Mouse (Mus musculus): ENCODE results near the gene Gm11011.

Gm11011 gene

DNA sequence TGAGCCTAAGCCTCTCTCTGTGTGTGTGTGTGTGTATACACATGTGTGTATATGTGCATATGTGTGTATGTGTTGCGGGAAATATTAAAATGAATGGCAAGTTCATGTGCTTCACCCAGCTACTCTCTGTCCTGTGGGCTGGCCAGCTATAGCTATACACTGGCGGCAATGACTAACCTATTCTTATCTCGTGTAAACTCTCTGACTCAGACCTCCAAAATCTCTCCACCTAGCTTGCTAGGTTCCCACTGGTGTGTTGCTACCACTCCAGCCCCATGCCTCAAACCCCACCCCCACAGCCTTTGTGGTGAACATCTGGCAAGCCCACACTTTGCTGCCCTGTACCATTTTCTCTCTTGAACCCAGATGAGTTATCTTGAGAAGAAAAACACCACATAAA, 857 bp downstream of the Gm11011 start:
- no peak for DNase-seq (ENCODE audit: low read depth)

DNA sequence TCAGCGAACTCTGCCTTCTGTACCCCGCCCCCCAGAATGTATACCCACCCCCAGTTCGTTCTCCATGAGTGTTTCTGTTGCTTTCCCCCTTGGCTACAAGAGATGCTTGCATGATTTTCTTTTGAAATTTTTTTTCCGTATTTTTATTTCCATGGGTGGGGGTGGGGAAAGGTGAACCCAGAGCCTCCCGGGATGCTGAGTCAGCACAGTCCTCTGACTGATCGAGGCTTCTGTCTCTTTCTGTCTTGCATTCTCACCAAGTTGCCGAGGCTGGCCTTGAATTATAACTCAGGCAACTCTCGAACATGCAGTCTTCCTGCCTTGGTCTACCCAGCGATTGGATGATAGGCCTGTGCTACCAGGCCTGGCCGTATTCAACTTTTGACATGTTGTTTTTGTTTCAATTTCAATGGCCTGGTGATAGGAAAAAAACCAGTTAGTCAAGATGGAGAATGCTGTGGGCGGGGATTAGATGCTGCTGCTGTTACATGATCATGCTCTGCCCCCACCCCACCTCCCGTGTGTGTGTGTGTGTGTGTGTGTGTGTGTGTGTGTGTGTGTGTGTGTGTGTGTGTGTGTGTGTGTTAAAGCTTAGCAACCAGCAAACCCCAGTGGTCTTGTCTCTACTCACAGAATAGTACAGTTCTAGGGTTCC, 1.8 kb downstream of the Gm11011 start:
- no peak for DNase-seq (ENCODE audit: low read depth)

DNA sequence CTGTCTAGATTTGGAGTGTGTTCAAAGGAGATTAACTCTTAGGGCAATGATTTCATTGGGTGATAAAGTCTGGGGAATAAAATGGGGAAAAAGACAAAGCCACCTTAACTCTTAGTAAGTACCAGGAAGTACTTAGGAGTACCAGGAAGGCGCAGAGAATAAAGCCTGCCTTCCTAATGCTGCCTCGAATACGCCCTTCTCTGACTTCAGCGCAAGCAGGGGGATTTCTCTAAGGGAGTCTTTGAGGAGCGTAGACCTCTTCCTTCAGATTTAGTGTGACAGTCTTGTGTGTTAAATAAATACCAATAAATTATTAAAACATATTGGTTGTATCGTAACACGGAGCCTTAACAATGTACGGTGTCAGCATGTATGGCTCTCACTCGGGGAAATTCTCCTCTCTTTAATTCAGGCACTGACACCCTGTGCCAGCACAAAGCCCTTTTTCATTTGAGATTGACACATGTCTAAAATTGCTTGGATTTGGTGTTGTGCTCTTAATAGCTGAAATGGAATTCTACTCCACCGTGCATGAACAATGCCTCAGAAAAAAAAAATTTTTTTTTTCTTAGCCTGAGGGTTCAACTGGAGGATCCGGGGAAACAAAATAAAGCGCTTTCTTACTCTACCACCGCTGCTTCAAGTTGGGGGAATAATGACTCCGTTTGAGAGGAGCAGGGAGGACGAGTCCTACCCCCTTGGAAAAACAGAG, 2.6 kb downstream of the Gm11011 start:
- no peak for DNase-seq (ENCODE audit: low read depth)

DNA sequence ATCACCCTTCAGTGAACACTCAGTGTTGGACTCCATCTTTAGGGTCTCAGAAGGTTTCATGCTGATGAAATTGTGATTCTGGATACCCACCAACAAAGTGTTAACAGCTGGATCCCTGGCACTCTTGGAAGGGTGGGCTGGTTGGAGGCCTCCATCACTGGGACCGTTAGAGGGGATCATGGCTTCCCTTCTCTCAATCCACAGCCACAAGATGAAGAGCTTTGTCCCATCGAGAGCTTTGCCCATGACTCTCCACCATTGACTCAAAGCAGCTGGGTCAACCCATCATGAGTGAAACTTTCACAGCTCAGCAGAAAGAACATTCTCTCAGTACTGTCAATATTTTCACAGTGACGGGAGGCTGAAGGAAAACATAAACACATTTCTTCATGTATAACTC, 4.1 kb downstream of the Gm11011 start:
- DNase-seq (ENCODE audit: low read depth), result no peak

DNA sequence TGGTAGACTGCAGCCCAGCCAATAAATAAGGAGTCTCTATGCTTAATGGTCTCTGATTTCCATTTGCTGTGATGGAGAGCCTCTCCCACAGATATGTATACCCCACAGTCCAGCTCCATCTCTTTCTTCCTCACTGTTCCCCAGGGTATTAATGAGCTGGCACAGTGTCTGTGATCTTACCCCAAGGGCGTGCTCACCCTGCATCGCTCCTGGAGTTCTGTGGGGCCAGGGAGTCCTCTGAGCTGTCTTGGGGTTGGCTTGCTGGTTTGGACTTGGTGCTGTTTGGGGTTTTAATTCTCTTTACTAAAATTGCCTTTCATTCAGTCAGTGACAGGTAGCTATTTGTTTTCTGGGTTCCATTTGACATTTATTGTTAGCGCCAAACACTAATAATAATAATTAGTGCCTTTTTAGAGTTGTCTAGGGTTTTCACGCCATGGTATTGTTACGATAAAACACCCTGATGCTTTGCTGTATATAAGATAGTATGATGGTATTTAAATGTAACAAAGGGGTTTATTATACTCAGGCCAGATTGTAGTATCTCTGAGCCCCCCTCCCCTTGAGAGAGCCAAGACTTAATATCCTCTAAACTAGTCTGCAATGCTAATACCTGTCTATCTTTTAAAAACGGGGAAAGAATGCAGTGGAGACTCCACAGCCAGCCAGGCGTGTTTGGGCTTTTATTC, 9.9 kb downstream of the Gm11011 start:
- DNase-seq (ENCODE audit: low read depth), result no peak

DNA sequence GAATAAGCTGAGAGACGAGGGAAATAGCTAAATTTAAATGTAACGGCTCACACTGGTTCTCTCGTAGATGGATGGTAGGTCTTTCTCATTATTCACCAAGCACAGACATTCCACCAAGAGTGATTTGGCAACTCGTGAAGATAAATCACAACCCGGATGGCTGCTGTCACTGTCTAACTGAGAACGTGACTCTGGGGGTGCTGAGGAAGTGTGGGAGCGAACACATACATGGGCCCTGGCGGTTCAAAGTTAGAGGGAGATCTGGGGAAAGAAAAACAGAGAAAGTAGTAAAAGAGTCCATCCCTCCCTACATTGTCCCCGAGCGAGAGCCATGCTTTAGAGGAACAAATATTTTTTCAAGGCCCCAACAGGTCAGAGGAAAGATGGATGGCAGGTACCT, 17.5 kb downstream of the Gm11011 start:
- DNase-seq (ENCODE audit: low read depth), result no peak

DNA sequence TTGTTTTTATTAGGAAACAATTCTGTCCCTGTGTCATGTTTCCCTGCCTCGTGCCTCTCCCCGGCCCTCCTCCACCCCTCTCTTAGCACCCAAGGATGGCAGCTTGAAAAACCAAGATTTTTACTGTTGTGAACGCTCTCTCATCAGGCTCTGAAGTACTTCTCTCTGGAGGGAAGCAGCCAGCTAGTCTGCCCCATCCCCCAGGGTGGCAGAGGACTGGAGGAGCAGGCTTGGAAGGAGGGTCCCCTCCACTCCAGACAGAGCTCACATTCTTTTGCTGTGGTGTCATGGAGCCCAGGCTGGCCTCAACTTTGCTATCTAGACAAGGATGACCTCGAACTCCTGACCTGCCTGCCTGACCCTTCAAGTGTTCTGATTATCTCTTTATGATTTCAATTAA, 21.4 kb downstream of the Gm11011 start:
- DNase-seq (ENCODE audit: low read depth), result no peak

DNA sequence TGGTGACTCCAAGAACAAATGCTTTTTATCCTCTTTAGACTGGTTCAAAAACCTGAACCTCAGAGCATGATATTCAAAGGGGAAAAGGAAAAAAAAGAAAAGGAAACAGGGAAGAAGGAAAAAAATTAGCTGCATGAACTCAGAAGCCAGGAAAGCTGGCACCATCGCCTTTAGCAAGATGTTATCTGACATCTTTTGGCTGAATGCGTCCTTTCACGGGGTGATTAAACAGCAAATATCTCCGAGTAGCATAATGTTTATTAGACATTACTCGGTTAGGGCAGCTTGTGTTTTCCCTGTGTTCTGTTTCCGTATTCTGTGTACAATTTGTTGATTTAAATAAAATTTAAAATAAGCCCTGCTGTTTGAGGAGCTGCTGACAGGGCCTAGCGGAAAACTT, 21.8 kb downstream of the Gm11011 start:
- no peak for DNase-seq (ENCODE audit: low read depth)

DNA sequence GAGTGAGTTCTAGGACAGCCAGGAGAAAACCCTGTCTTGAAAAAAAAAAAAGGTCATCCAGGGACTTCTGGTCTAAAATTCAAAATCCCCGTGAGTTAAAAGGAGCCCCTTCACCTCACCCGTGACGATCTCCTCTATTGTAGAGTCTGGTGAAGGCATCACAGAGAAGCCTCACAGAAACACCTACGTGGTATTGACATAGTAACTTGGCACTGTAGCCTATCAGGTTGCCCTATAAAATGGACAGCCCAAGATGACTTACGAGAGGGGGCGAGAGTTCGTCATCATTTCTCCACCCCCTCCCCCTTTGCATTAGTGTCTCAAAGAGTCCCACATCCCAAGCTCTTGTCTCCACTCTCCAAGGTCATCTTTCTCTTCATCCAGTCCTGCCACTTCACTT, 41.9 kb downstream of the Gm11011 start:
- no peak for DNase-seq (ENCODE audit: low read depth)

DNA sequence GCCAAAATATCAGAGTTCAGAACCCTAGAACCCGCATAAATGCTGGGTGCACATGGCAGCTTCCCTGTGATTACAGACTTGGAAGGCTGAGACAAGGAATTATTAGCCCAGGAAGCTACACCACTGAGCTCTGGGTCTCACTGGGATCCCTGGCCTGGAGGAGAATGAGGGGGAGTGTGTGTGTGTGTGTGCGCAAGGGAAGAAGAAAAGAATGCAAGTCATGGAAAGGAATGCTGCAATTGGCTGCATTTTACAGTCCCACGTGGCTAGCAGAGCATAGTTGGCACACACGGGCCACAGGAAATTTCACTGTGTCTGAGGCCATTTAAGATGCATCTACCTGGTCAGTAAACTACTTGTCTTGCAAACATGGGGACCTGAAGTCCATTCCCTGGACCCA, 48.6 kb downstream of the Gm11011 start:
- no peak for DNase-seq (ENCODE audit: low read depth)

All from fibroblast of lung, adult 2 months (primary cell).